Mouse (Mus musculus) liver, embryonic 11.5 days (tissue): ENCODE measurements around the gene Tbc1d10b. TPM values are rescaled to one million over a fixed set of nuclear protein-coding genes. Genes with fewer than 3 reads are reported as not detected.
"Not testable (repeated sequence)": the region's sequence is repeated elsewhere in the genome, so short reads cannot be mapped to it uniquely, and the experiment has no call there.

Experiments used
- ATAC-seq: fragments of 200-750 bp; cut with Nextera tagmentation; replicated peaks from 2 replicates; pipeline ENCODE4 v1.8.0; 2017; ENCODE audit warnings: moderate number of reproducible peaks, mild to moderate bottlenecking, moderate TSS enrichment, moderate library complexity; ENCODE audit not compliant: low FRiP score
- DNase-seq: peaks from one replicate; pipeline ENCODE4 v3.0.0-alpha.2; 2017; ENCODE audit warnings: low spot score
- H3K27ac ChIP-seq: fragments of 300-500 bp; sonication (generic); 2 replicates; pipeline ENCODE4 v1.5.1; 2014; ENCODE audit warnings: mild to moderate bottlenecking, low read depth, low read length, control low read depth
- H3K27me3 ChIP-seq: fragments of 300-500 bp; sonication (generic); replicated peaks from 2 replicates; pipeline ENCODE4 v1.6.1; 2014; ENCODE audit warnings: low read length, mixed read lengths; ENCODE audit not compliant: control insufficient read depth, insufficient read depth
- H3K36me3 ChIP-seq: fragments of 300-500 bp; sonication (generic); 2 replicates; pipeline ENCODE4 v1.6.1; 2014; ENCODE audit warnings: mild to moderate bottlenecking, low read length, moderate library complexity, mixed read lengths; ENCODE audit not compliant: control insufficient read depth, insufficient read depth
- H3K4me1 ChIP-seq: fragments of 300-500 bp; sonication (generic); replicated peaks from 2 replicates; pipeline ENCODE4 v1.6.1; 2014; ENCODE audit warnings: low read length, mixed read lengths; ENCODE audit not compliant: control insufficient read depth, insufficient read depth
- H3K4me2 ChIP-seq: fragments of 300-500 bp; sonication (generic); 2 replicates; pipeline ENCODE4 v1.6.1; 2014; ENCODE audit warnings: mild to moderate bottlenecking, control low read depth, moderate library complexity
- H3K4me3 ChIP-seq: fragments of 300-500 bp; sonication (generic); 2 replicates; pipeline ENCODE4 v1.5.1; 2014; ENCODE audit warnings: low read depth, low read length, control low read depth
- H3K9ac ChIP-seq: fragments of 300-500 bp; sonication (generic); 2 replicates; pipeline ENCODE4 v1.6.1; 2014; ENCODE audit warnings: low read depth, low read length, control low read depth
- H3K9me3 ChIP-seq: fragments of 300-500 bp; sonication (generic); 2 replicates; pipeline ENCODE4 v1.6.1; 2016; ENCODE audit warnings: low read length, inconsistent platforms, mixed read lengths; ENCODE audit not compliant: control insufficient read depth
- WGBS: fragments of 180-500 bp; shearing (Covaris S2); extraction: QIAGEN DNeasy Blood & Tissue Kit; methylation state at CpG from one replicate; pipeline ENCODE4 v1.1.7; 2014; 5-methylcytosine and 5-hydroxymethylcytosine counted together
- polyA plus RNA-seq: library from polyadenylated mRNA; unstranded; fragments of >200 nt; fragmentation: Nextera tagmentation; extraction: Ambion mirVana; gene quantifications from 2 replicates; pipeline ENCODE4 v1.2.1, GENCODE M21; 2014

Gene Tbc1d10b
- 28.2 and 29.0 TPM in 2 replicates for polyA plus RNA-seq

GRCm38 (mm10) chr7:127208295-127208552, at the start of gene Tbc1d10b:
TSS of gene Tbc1d10b (minus strand) at chr7:127208468.
- 1% methylated on average over 21 of the region's 44 CpGs for WGBS
- Histone ChIP-seq H3K36me3 (peaks cover 9% of the 10 kb centered on the region), H3K4me1 (peaks cover 20% of the 10 kb centered on the region)

DNA sequence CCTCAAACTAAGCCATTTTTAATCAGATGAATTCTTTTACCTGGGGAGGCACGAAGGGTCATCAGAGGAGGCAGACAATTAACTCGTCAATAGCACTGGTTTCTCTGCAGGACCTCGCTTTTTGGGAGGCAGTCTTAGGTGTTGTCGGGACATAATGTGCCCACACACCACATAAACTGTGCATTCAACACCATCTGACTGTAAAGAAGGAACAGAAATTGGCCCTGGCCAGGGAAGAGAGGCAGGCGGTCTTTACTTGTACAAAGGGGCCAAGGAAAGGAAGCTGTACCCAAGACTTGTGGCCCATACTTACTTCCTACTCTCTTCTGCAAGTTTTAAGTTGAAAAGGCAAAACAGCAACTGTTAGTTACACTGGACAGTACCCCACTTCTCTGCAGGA, 48.2 kb upstream of the Tbc1d10b start:
- Histone ChIP-seq H3K9me3 (no peaks in the 10 kb centered on the region), H3K4me1 (peaks cover 43% of the 10 kb centered on the region), H3K4me3 (no peak overlapping the region), H3K27ac (no peak overlapping the region), H3K36me3 (peaks cover 13% of the 10 kb centered on the region), H3K27me3 (no peaks in the 10 kb centered on the region), H3K4me2 (no peak overlapping the region), H3K9ac (no peak overlapping the region)
- DNase-seq, result no peak
- no peak for ATAC-seq
- 81% methylated on average over 5 of the region's 5 CpGs for WGBS

More at GRCm38 (mm10) chr7:127208295-127208552, at the start of gene Tbc1d10b:
- peak; percentile 58 for ATAC-seq
- H3K4me2 ChIP-seq, result peak within 1 kb of the TSS; percentile 69
- H3K9ac ChIP-seq, result peak within 1 kb of the TSS; percentile 96
- no peaks in the 10 kb centered on the region for H3K27me3 ChIP-seq
- H3K9me3 ChIP-seq, result no peaks in the 10 kb centered on the region
- peak within 1 kb of the TSS; percentile 87 for H3K4me3 ChIP-seq
- DNase-seq, result no peak
- peak within 1 kb of the TSS; percentile 94 for H3K27ac ChIP-seq

DNA sequence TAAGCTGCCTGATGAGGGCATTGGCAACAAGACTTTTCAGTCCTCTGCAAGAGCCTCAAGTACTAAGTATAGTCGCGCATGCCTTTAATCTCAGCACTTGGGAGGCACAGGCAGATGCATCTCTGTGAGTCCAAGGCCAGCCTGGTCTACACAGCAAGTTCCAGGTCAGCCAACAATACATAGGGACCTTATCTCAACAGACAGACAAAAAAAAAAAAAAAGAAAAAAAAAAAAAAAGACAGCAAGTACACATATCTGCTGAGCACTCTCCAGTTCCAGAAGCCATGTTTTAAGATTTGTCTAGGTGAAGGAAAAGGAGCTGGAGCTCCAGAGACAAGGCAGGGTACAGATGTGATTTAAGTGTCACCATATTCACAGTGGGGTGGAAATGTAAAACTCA, 47.7 kb upstream of the Tbc1d10b start:
- Histone ChIP-seq H3K36me3 (peaks cover 13% of the 10 kb centered on the region), H3K9ac (no peak overlapping the region), H3K9me3 (no peaks in the 10 kb centered on the region), H3K4me2 (no peak overlapping the region), H3K4me1 (peaks cover 37% of the 10 kb centered on the region), H3K4me3 (no peak overlapping the region), H3K27me3 (no peaks in the 10 kb centered on the region), H3K27ac (peak overlapping the region; percentile 34; the same call in 1 of the 2 replicates)
- 69% methylated on average over 2 of the region's 2 CpGs for WGBS
- no peak for ATAC-seq
- no peak for DNase-seq

GRCm38 (mm10) chr7:127255008-127255407, 46.7 kb upstream of the Tbc1d10b start:
- H3K4me2 ChIP-seq, result peak overlapping the region; percentile 87
- 18% methylated on average over 4 of the region's 4 CpGs for WGBS
- no peaks in the 10 kb centered on the region for H3K27me3 ChIP-seq
- peaks cover 37% of the 10 kb centered on the region for H3K4me1 ChIP-seq
- H3K4me3 ChIP-seq, result peak overlapping the region; percentile 49
- no peaks in the 10 kb centered on the region for H3K9me3 ChIP-seq
- peak overlapping the region; percentile 88 for H3K27ac ChIP-seq
- H3K36me3 ChIP-seq, result peaks cover 13% of the 10 kb centered on the region
- no peak for ATAC-seq
- peak overlapping the region; percentile 75 for H3K9ac ChIP-seq
- no peak for DNase-seq

DNA sequence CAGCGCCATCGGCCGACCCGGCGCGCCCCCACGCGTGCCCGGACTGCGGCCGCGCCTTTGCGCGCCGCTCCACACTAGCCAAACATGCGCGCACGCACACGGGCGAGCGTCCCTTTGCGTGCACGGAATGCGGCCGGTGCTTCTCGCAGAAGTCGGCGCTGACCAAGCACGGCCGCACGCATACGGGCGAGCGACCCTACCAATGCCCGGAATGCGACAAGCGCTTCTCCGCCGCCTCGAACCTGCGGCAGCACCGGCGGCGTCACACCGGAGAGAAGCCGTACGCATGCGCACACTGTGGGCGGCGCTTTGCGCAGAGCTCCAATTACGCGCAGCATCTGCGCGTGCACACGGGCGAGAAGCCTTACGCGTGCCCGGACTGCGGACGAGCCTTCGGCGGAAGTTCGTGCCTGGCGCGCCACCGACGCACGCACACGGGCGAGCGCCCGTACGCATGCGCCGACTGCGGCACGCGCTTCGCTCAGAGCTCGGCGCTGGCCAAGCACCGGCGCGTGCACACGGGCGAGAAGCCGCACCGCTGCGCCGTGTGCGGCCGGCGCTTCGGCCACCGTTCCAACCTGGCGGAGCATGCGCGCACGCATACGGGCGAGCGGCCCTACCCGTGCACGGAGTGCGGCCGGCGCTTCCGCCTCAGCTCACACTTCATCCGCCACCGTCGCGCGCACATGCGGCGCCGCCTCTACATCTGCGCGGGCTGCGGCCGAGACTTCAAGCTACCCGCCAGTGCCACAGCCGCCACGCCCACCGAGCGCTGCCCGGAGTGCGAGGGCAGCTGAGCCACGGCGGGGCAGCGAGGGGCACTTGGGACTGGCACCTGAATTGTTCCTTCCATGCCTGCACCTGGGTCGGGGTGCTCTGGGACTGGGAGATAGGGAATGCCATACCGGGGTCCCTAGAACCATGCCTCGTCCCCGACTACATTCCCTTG, 45.8 kb upstream of the Tbc1d10b start:
- peaks cover 13% of the 10 kb centered on the region for H3K36me3 ChIP-seq
- H3K9ac ChIP-seq, result peak overlapping the region; percentile 75
- peaks cover 32% of the 10 kb centered on the region for H3K4me1 ChIP-seq
- H3K4me3 ChIP-seq, result peak overlapping the region; percentile 49
- H3K9me3 ChIP-seq, result no peaks in the 10 kb centered on the region
- H3K4me2 ChIP-seq, result peak overlapping the region; percentile 87
- under 1% methylated on average over 131 of the region's 136 CpGs for WGBS
- peak; percentile 88 for DNase-seq
- H3K27me3 ChIP-seq, result no peaks in the 10 kb centered on the region
- peak; percentile 89 for ATAC-seq
- peak overlapping the region; percentile 88 for H3K27ac ChIP-seq

- Histone ChIP-seq H3K9me3 (no peaks in the 10 kb centered on the region), H3K36me3 (peaks cover 14% of the 10 kb centered on the region), H3K4me2 (peak overlapping the region; percentile 87), H3K4me3 (peak overlapping the region; percentile 49), H3K9ac (peak overlapping the region; percentile 75), H3K4me1 (peaks cover 26% of the 10 kb centered on the region), H3K27me3 (no peaks in the 10 kb centered on the region), H3K27ac (peak overlapping the region; percentile 88)
- DNase-seq (no peak), ATAC-seq (no peak)
- 77% methylated on average over 6 of the region's 6 CpGs for WGBS
Observed at GRCm38 (mm10) chr7:127253341-127253740, 45.1 kb upstream of the Tbc1d10b start.

DNA sequence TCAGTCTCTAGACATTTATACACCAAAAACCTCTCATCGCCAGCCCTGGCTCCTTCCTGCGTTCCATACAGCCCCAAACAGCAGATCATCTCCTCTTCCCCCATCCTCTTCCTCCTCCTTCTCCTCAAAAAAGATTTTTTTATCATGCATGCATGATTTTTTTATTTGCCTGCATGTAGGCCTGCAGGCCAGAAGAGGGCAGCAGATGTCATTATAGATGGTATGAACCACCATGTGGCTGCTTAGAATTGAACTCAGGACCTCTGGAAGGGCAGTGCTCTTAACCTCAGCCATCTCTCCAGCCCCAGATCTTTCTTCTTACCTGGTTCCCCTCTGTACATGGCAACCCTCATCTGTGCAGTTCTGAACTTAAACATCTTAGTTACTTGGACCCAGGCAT, 44.1 kb upstream of the Tbc1d10b start:
- no peak for ATAC-seq
- H3K4me1 ChIP-seq, result peaks cover 26% of the 10 kb centered on the region
- H3K27ac ChIP-seq, result peak overlapping the region; percentile 32; the same call in 1 of the 2 replicates
- H3K4me3 ChIP-seq, result no peak overlapping the region
- no peak for DNase-seq
- no peaks in the 10 kb centered on the region for H3K27me3 ChIP-seq
- H3K9ac ChIP-seq, result no peak overlapping the region
- H3K9me3 ChIP-seq, result no peaks in the 10 kb centered on the region
- no peak overlapping the region for H3K4me2 ChIP-seq
- H3K36me3 ChIP-seq, result peaks cover 13% of the 10 kb centered on the region
- 81% methylated on average over 2 of the region's 2 CpGs for WGBS

DNA sequence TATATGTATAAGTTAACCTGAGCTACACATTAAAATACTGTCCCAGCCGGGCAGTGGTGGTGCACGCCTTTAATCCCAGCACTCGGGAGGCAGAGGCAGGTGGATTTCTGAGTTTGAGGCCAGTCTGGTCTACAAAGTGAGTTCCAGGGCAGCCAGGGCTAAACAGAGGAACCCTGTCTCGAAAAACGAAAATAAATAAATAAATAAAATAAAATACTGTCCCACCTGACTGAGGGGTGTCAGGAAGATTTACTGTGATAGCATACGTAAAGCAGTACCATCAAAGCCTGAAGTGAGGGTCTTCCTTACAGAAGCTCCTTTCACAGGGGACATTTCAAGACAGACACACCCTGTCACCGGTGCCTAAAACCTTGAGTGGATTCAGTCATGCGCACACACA, 42.2 kb upstream of the Tbc1d10b start:
- H3K27ac ChIP-seq, H3K27me3 ChIP-seq, H3K9me3 ChIP-seq, H3K4me2 ChIP-seq, ATAC-seq, DNase-seq, H3K4me3 ChIP-seq, H3K9ac ChIP-seq: not testable (repeated sequence)
- 89% methylated on average over 8 of the region's 8 CpGs for WGBS
- Histone ChIP-seq H3K4me1 (peaks cover 33% of the 10 kb centered on the region), H3K36me3 (peaks cover 12% of the 10 kb centered on the region)
